Mouse (Mus musculus) forebrain, postnatal 0 days (tissue): ENCODE measurements at regions not wholly inside any gene's neighbourhood (a gene's known extent, or its start where the extent isn't known, plus 50 kb on each side); places are given as distances from the start of the nearest gene placed in this dataset.

Source experiments
- ATAC-seq: fragments of 200-750 bp; cut with Nextera tagmentation; 2 replicates; pipeline ENCODE4 v1.8.0; 2017; ENCODE audit warnings: mild to moderate bottlenecking, moderate library complexity
- DNase-seq: peaks from one replicate; pipeline ENCODE4 v3.0.0-alpha.2; 2015
- H3K27ac ChIP-seq: fragments of 300-500 bp; sonication (generic); 2 replicates; pipeline ENCODE4 v1.5.1; 2014; ENCODE audit warnings: low read depth, mild to moderate bottlenecking, antibody characterized with exemption, low read length, moderate library complexity, mixed read lengths
- H3K27me3 ChIP-seq: fragments of 300-500 bp; sonication (generic); 2 replicates; pipeline ENCODE4 v1.6.1; 2014; ENCODE audit warnings: mild to moderate bottlenecking, low read length, mixed read lengths; ENCODE audit not compliant: insufficient read depth
- H3K36me3 ChIP-seq: fragments of 300-500 bp; sonication (generic); 2 replicates; pipeline ENCODE4 v1.6.1; 2014; ENCODE audit warnings: mild to moderate bottlenecking, moderate library complexity; ENCODE audit not compliant: insufficient read depth
- H3K4me1 ChIP-seq: fragments of 300-500 bp; sonication (generic); 2 replicates; pipeline ENCODE4 v1.6.1; 2014; ENCODE audit warnings: antibody characterized with exemption; ENCODE audit not compliant: insufficient read depth
- H3K4me2 ChIP-seq: fragments of 300-500 bp; sonication (generic); 2 replicates; pipeline ENCODE4 v1.6.1; 2014; ENCODE audit warnings: low read depth, mild to moderate bottlenecking, moderate library complexity
- H3K4me3 ChIP-seq: fragments of 300-500 bp; sonication (generic); 2 replicates; pipeline ENCODE4 v1.5.1; 2014; ENCODE audit warnings: low read depth, low read length, mixed read lengths
- H3K9ac ChIP-seq: fragments of 300-500 bp; sonication (generic); 2 replicates; pipeline ENCODE4 v1.6.1; 2014; ENCODE audit warnings: mild to moderate bottlenecking
- H3K9me3 ChIP-seq: fragments of 300-500 bp; sonication (generic); 2 replicates; pipeline ENCODE4 v1.6.1; 2016; ENCODE audit warnings: low read length
- CTCF ChIP-seq: sonication (generic); IDR thresholded peaks from 2 replicates; pipeline ENCODE4 v1.5.1; 2016; ENCODE audit warnings: antibody characterized with exemption, control low read depth, low read depth
- WGBS: fragments of 180-500 bp; shearing (Covaris S2); extraction: QIAGEN DNeasy Blood & Tissue Kit; methylation state at CpG from one replicate; pipeline ENCODE4 v1.1.7; 2014; 5-methylcytosine and 5-hydroxymethylcytosine counted together

GRCm38 (mm10) chr1:184453061-184453460, 279.4 kb downstream of the Hlx start:
- Histone ChIP-seq H3K9ac (no peak overlapping the region), H3K9me3 (no peaks in the 10 kb centered on the region), H3K4me2 (no peak overlapping the region), H3K27ac (no peak overlapping the region), H3K4me1 (no peaks in the 10 kb centered on the region), H3K27me3 (no peaks in the 10 kb centered on the region), H3K4me3 (no peak overlapping the region), H3K36me3 (no peaks in the 10 kb centered on the region)
- no peak for TF ChIP-seq CTCF
- WGBS = 97% methylated on average over 9 of the region's 9 CpGs
- ATAC-seq (no peak), DNase-seq (no peak)

GRCm38 (mm10) chr1:184451686-184452085, 280.7 kb downstream of the Hlx start:
- TF ChIP-seq CTCF = no peak
- Histone ChIP-seq H3K9me3 (no peaks in the 10 kb centered on the region), H3K36me3 (no peaks in the 10 kb centered on the region), H3K9ac (no peak overlapping the region), H3K4me1 (peaks cover 5% of the 10 kb centered on the region; the same call in 1 of the 2 replicates), H3K4me3 (no peak overlapping the region), H3K4me2 (no peak overlapping the region), H3K27me3 (no peaks in the 10 kb centered on the region), H3K27ac (no peak overlapping the region)
- ATAC-seq (no peak), DNase-seq (no peak)
- 84% methylated on average over 2 of the region's 2 CpGs for WGBS

- peaks cover 5% of the 10 kb centered on the region; the same call in 1 of the 2 replicates for H3K4me1 ChIP-seq
- no peak for ATAC-seq
These were observed 283.4 kb downstream of the Hlx start for GRCm38 (mm10) chr1:184449007-184449406.

GRCm38 (mm10) chr1:184447911-184448310, 284.5 kb downstream of the Hlx start:
- H3K4me2 ChIP-seq = no peak overlapping the region
- peaks cover 5% of the 10 kb centered on the region; the same call in 1 of the 2 replicates for H3K4me1 ChIP-seq
- H3K36me3 ChIP-seq = no peaks in the 10 kb centered on the region
- no peaks in the 10 kb centered on the region for H3K9me3 ChIP-seq
- peak; percentile 28 for DNase-seq
- H3K9ac ChIP-seq = no peak overlapping the region
- 50% methylated on average over 7 of the region's 7 CpGs for WGBS
- H3K27me3 ChIP-seq = no peaks in the 10 kb centered on the region
- ATAC-seq = no peak
- peak; percentile 62 for TF ChIP-seq CTCF
- H3K4me3 ChIP-seq = no peak overlapping the region
- H3K27ac ChIP-seq = no peak overlapping the region

More at GRCm38 (mm10) chr1:184449007-184449406, 283.4 kb downstream of the Hlx start:
- Histone ChIP-seq H3K27ac (no peak overlapping the region), H3K36me3 (no peaks in the 10 kb centered on the region), H3K9me3 (no peaks in the 10 kb centered on the region), H3K4me2 (no peak overlapping the region), H3K27me3 (no peaks in the 10 kb centered on the region), H3K4me3 (no peak overlapping the region), H3K9ac (no peak overlapping the region)
- no peak for TF ChIP-seq CTCF
- no peak for DNase-seq
- 75% methylated on average over 9 of the region's 9 CpGs for WGBS

GRCm38 (mm10) chr1:184447161-184447667, 285.2 kb downstream of the Hlx start:
- Histone ChIP-seq H3K4me3 (no peak overlapping the region), H3K36me3 (no peaks in the 10 kb centered on the region), H3K4me2 (no peak overlapping the region), H3K9me3 (no peaks in the 10 kb centered on the region), H3K27me3 (no peaks in the 10 kb centered on the region), H3K27ac (no peak overlapping the region), H3K9ac (no peak overlapping the region), H3K4me1 (peaks cover 5% of the 10 kb centered on the region; the same call in 1 of the 2 replicates)
- ATAC-seq = no peak
- 51% methylated on average over 5 of the region's 5 CpGs for WGBS
- no peak for DNase-seq
- TF ChIP-seq CTCF = no peak

GRCm38 (mm10) chr1:184444189-184444588, 288.2 kb downstream of the Hlx start:
- Histone ChIP-seq H3K4me2 (no peak overlapping the region), H3K9me3 (no peaks in the 10 kb centered on the region), H3K9ac (no peak overlapping the region), H3K4me1 (peaks cover 8% of the 10 kb centered on the region; the same call in 1 of the 2 replicates), H3K27ac (no peak overlapping the region), H3K4me3 (no peak overlapping the region), H3K36me3 (no peaks in the 10 kb centered on the region), H3K27me3 (no peaks in the 10 kb centered on the region)
- DNase-seq = no peak
- ATAC-seq = no peak
- 92% methylated on average over 10 of the region's 10 CpGs for WGBS
- no peak for TF ChIP-seq CTCF

GRCm38 (mm10) chr1:184442701-184443100, 289.7 kb downstream of the Hlx start:
- Histone ChIP-seq H3K4me1 (peaks cover 8% of the 10 kb centered on the region; the same call in 1 of the 2 replicates), H3K4me2 (no peak overlapping the region), H3K36me3 (no peaks in the 10 kb centered on the region), H3K27me3 (no peaks in the 10 kb centered on the region), H3K9me3 (no peaks in the 10 kb centered on the region), H3K9ac (no peak overlapping the region), H3K4me3 (no peak overlapping the region), H3K27ac (no peak overlapping the region)
- 80% methylated on average over 3 of the region's 3 CpGs for WGBS
- ATAC-seq = no peak
- TF ChIP-seq CTCF = no peak
- no peak for DNase-seq
